Mouse (Mus musculus) bone marrow macrophage, adult 2 months (primary cell): Measurements from ENCODE around the gene Map3k20.

Experiments
- CTCF ChIP-seq: IDR thresholded peaks from 2 replicates; pipeline ENCODE4 v1.5.1; 2012; ENCODE audit warnings: low read depth, mild to moderate bottlenecking, low read length, moderate library complexity
- POLR2A ChIP-seq: IDR thresholded peaks from 2 replicates; pipeline ENCODE4 v1.6.1; 2012; ENCODE audit warnings: mild to moderate bottlenecking, low read depth, low read length, borderline replicate concordance

DNA sequence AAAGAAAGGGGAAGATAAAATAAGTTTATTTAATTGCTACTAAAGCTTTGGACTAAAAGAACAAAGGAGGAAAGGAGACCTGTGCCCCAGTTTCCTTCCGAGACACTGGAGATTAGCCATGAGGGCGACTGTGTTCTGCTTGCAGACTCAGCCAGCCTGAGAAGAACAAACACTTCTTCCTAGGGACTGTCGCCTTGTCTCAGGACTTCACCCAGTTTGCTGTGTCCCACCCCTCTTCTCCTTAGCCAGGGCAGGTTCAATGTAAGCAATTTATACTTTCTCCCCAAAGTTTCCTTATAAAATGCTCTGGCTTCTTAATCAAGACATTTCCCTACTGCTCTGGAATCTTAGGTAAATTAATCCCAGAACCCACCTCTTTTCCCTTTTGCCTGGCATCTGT lies 168.1 kb downstream of the Map3k20 start:
- TF ChIP-seq POLR2A (no peak), CTCF (no peak)
